Mouse (Mus musculus): Measurements from ENCODE around the gene Nsun2. TPM values are rescaled to one million over a fixed set of nuclear protein-coding genes. Genes with fewer than 3 reads are reported as not detected.

Gene Nsun2
- total RNA-seq, 2 experiments from 2014 or later, result 33.5 to 38.2 TPM

- DNase-seq (ENCODE audit: low spot score), result no peak
- intact Hi-C loops (cut with DNase I), result no loop called here
Measured at GRCm38 (mm10) chr13:69645694-69646423, 112.3 kb downstream of the Nsun2 start.

- no peak for DNase-seq (ENCODE audit: low spot score)
- intact Hi-C loops (cut with DNase I), result no loop called here
Measured at GRCm38 (mm10) chr13:69646481-69646880, 112.9 kb downstream of the Nsun2 start.

GRCm38 (mm10) chr13:69654508-69654907, 121.0 kb downstream of the Nsun2 start:
- intact Hi-C loops (cut with DNase I), result loop anchor here (2.0 to 10.0 kb wide), 2 partner anchors 144 to 650 kb away; no protein-coding TSS in a partner anchor
- no peak for DNase-seq (ENCODE audit: low spot score)

- intact Hi-C loops (cut with DNase I), result no loop called here
- no peak for DNase-seq (ENCODE audit: low spot score)
Measured at GRCm38 (mm10) chr13:69672121-69672520, 138.6 kb downstream of the Nsun2 start.

GRCm38 (mm10) chr13:69672565-69672964, 139.0 kb downstream of the Nsun2 start:
- DNase-seq (ENCODE audit: low spot score), result no peak
- intact Hi-C loops (cut with DNase I), result no loop called here

GRCm38 (mm10) chr13:69673197-69673920, 139.8 kb downstream of the Nsun2 start:
- intact Hi-C loops (cut with DNase I), result no loop called here

GRCm38 (mm10) chr13:69673921-69674618, 140.5 kb downstream of the Nsun2 start:
- intact Hi-C loops (cut with DNase I), result no loop called here

More at GRCm38 (mm10) chr13:69673197-69673920, 139.8 kb downstream of the Nsun2 start:
- DNase-seq (ENCODE audit: low spot score), result no peak

More at GRCm38 (mm10) chr13:69673921-69674618, 140.5 kb downstream of the Nsun2 start:
- no peak for DNase-seq (ENCODE audit: low spot score)

Other genes with a start within 250 kb of the Nsun2 start
- 10 to 100 TPM; 12.0 to 12.6 TPM for gene Tent4a, start 871 bp downstream of the Nsun2 start, total RNA-seq (2021)
- gene Srd5a1, start 77.7 kb downstream of the Nsun2 start, total RNA-seq (2021), result 1 to 10 TPM; 1.4 TPM
- gene Ube2ql1, start 206.1 kb downstream of the Nsun2 start, total RNA-seq (2021), result 1 to 10 TPM; 3.2 to 4.8 TPM

Data from heart, postnatal 25 days (tissue).